Mouse (Mus musculus) embryonic fibroblast, embryonic 13.5 days (primary cell): Measurements from ENCODE around the gene Fer1l5.

ENCODE experiments used
- CTCF ChIP-seq: IDR thresholded peaks from 2 replicates; pipeline ENCODE4 v1.5.1; 2011; ENCODE audit warnings: mild to moderate bottlenecking, control low read depth, low read length, moderate library complexity, borderline replicate concordance; ENCODE audit not compliant: insufficient read depth
- POLR2A ChIP-seq: IDR thresholded peaks from 2 replicates; pipeline ENCODE4 v1.6.1; 2011; ENCODE audit warnings: low read depth, mild to moderate bottlenecking, control low read depth, low read length, moderate library complexity

GRCm38 (mm10) chr1:36444471-36445464 lies 72.7 kb downstream of the Fer1l5 start, which contains the start of gene Lman2l:
- TF ChIP-seq CTCF (no peak), POLR2A (peak; percentile 57)
